Mouse (Mus musculus) C2C12 (cell line): ENCODE measurements around the gene Sh3pxd2a. TPM values are rescaled to one million over a fixed set of nuclear protein-coding genes. Genes with fewer than 3 reads are reported as not detected.

Experiments
- H3K27me3 ChIP-seq: one replicate; pipeline ENCODE4 v1.6.1; 2011; ENCODE audit not compliant: control insufficient read depth, insufficient read depth, insufficient read length
- H3K36me3 ChIP-seq: one replicate; pipeline ENCODE4 v1.6.1; 2011; ENCODE audit not compliant: control insufficient read depth, insufficient read depth
- H3K4me3 ChIP-seq: one replicate; pipeline ENCODE4 v1.5.1; 2011; ENCODE audit warnings: mild to moderate bottlenecking, control low read depth; ENCODE audit not compliant: poor library complexity, insufficient read depth, severe bottlenecking
- H3K79me2 ChIP-seq: one replicate; pipeline ENCODE4 v1.6.1; 2011; ENCODE audit not compliant: control insufficient read depth, insufficient read depth
- H3K79me3 ChIP-seq: one replicate; pipeline ENCODE4 v1.6.1; 2011; ENCODE audit warnings: low read depth, control low read depth
- H3ac ChIP-seq: one replicate; pipeline ENCODE3; 2011; ENCODE audit warnings: low read depth; ENCODE audit not compliant: control insufficient read depth, insufficient read length
- CEBPB ChIP-seq: IDR thresholded peaks from one replicate; pipeline ENCODE4 v1.6.1; 2011; ENCODE audit warnings: low read depth, mild to moderate bottlenecking, control low read depth, moderate library complexity
- CTCF ChIP-seq: IDR thresholded peaks from one replicate; pipeline ENCODE4 v1.5.1; 2011; ENCODE audit not compliant: control insufficient read depth, insufficient read depth, insufficient read length
- FOSL1 ChIP-seq: IDR thresholded peaks from one replicate; pipeline ENCODE4 v1.8.0; 2011; ENCODE audit warnings: mild to moderate bottlenecking, low read length; ENCODE audit not compliant: poor library complexity, insufficient read depth, severe bottlenecking
- MAX ChIP-seq: IDR thresholded peaks from one replicate; pipeline ENCODE4 v1.6.1; 2011; ENCODE audit warnings: mild to moderate bottlenecking, control low read depth
- MYOD1 ChIP-seq: IDR thresholded peaks from one replicate; pipeline ENCODE4 v1.6.1; 2011; ENCODE audit warnings: low read depth; ENCODE audit not compliant: control insufficient read depth, insufficient read length
- MYOG ChIP-seq: IDR thresholded peaks from one replicate; pipeline ENCODE4 v1.6.1; 2011; ENCODE audit not compliant: control insufficient read depth, insufficient read length; ENCODE audit errors: extremely low read depth
- USF1 ChIP-seq: IDR thresholded peaks from one replicate; pipeline ENCODE4 v1.6.1; 2011; ENCODE audit warnings: low read depth, mild to moderate bottlenecking, control low read depth, moderate library complexity
- polyA plus RNA-seq: library from polyadenylated mRNA; unstranded; fragments of >200 nt; fragmentation: generic; extraction: Trizol; gene quantifications from one replicate; pipeline ENCODE4 v1.2.1, GENCODE M21; 2012; ENCODE audit warnings: missing spikeins

The Sh3pxd2a gene
- polyA plus RNA-seq, 1 experiment = 22.2 TPM

- TF ChIP-seq CEBPB (no peak), MYOG (no peak), MAX (no peak), CTCF (no peak), USF1 (no peak), MYOD1 (no peak), FOSL1 (no peak)
- H3K79me2 ChIP-seq = no peaks in the 10 kb centered on the region
- H3K27me3 ChIP-seq = no peaks in the 10 kb centered on the region
- H3K4me3 ChIP-seq = no peak overlapping the region
- H3ac ChIP-seq = no peak overlapping the region
- no peaks in the 10 kb centered on the region for H3K79me3 ChIP-seq
- no peaks in the 10 kb centered on the region for H3K36me3 ChIP-seq
These were observed 78.2 kb downstream of the Sh3pxd2a start for GRCm38 (mm10) chr19:47385971-47386370.

- TF ChIP-seq FOSL1 = no peak
- TF ChIP-seq MAX = no peak
- Histone ChIP-seq H3ac (no peak overlapping the region), H3K4me3 (no peak overlapping the region), H3K79me2 (no peaks in the 10 kb centered on the region), H3K36me3 (no peaks in the 10 kb centered on the region), H3K79me3 (no peaks in the 10 kb centered on the region), H3K27me3 (no peaks in the 10 kb centered on the region)
These were observed 79.6 kb downstream of the Sh3pxd2a start for GRCm38 (mm10) chr19:47384639-47385038.

GRCm38 (mm10) chr19:47384036-47384435 is 80.2 kb downstream of the Sh3pxd2a start:
- H3ac ChIP-seq = no peak overlapping the region
- no peaks in the 10 kb centered on the region for H3K79me3 ChIP-seq
- H3K27me3 ChIP-seq = no peaks in the 10 kb centered on the region
- no peak for TF ChIP-seq CTCF
- TF ChIP-seq MYOG = no peak
- TF ChIP-seq MAX = no peak
- no peak for TF ChIP-seq CEBPB
- TF ChIP-seq USF1 = no peak
- no peak for TF ChIP-seq MYOD1
- no peak for TF ChIP-seq FOSL1
- no peaks in the 10 kb centered on the region for H3K79me2 ChIP-seq
- H3K36me3 ChIP-seq = no peaks in the 10 kb centered on the region
- H3K4me3 ChIP-seq = no peak overlapping the region

- Histone ChIP-seq H3K36me3 (no peaks in the 10 kb centered on the region), H3K79me2 (no peaks in the 10 kb centered on the region)
These were observed 81.9 kb downstream of the Sh3pxd2a start for GRCm38 (mm10) chr19:47382268-47382667.

GRCm38 (mm10) chr19:47381011-47381410 is 83.2 kb downstream of the Sh3pxd2a start:
- Histone ChIP-seq H3K27me3 (no peaks in the 10 kb centered on the region), H3K79me2 (no peaks in the 10 kb centered on the region), H3K36me3 (no peaks in the 10 kb centered on the region), H3K4me3 (no peak overlapping the region), H3ac (no peak overlapping the region), H3K79me3 (no peaks in the 10 kb centered on the region)
- TF ChIP-seq USF1 (no peak), MYOG (no peak), FOSL1 (no peak), MAX (no peak), CEBPB (no peak), CTCF (no peak), MYOD1 (no peak)

More at GRCm38 (mm10) chr19:47382268-47382667, 81.9 kb downstream of the Sh3pxd2a start:
- Histone ChIP-seq H3K79me3 (no peaks in the 10 kb centered on the region), H3K4me3 (no peak overlapping the region), H3K27me3 (no peaks in the 10 kb centered on the region), H3ac (no peak overlapping the region)
- TF ChIP-seq MYOG = no peak
- TF ChIP-seq USF1 = no peak
- TF ChIP-seq FOSL1 = no peak
- no peak for TF ChIP-seq CEBPB
- TF ChIP-seq MAX = no peak
- TF ChIP-seq CTCF = no peak
- no peak for TF ChIP-seq MYOD1

- Histone ChIP-seq H3K4me3 (no peak overlapping the region), H3ac (no peak overlapping the region), H3K27me3 (no peaks in the 10 kb centered on the region), H3K36me3 (no peaks in the 10 kb centered on the region), H3K79me2 (no peaks in the 10 kb centered on the region), H3K79me3 (no peaks in the 10 kb centered on the region)
- no peak for TF ChIP-seq MAX
- no peak for TF ChIP-seq USF1
- no peak for TF ChIP-seq CTCF
- no peak for TF ChIP-seq MYOG
- TF ChIP-seq CEBPB = no peak
- TF ChIP-seq MYOD1 = no peak
- no peak for TF ChIP-seq FOSL1
These were observed 85.1 kb downstream of the Sh3pxd2a start for GRCm38 (mm10) chr19:47379141-47379540.
